Mouse (Mus musculus) myocyte (in vitro differentiated cells): Measurements from ENCODE around the gene Kremen1.
A peak's percentile ranks its signal among the peaks of the same experiment; 100 is the strongest.

Experiments
- E2F4 ChIP-seq: IDR thresholded peaks from one replicate; pipeline ENCODE4 v1.6.1; 2011; ENCODE audit warnings: mild to moderate bottlenecking, control low read depth, moderate library complexity; ENCODE audit not compliant: insufficient read depth
- MYOG ChIP-seq, 3 experiments: IDR thresholded peaks; one replicate each; pipeline ENCODE4 v1.6.1; 2011; ENCODE audit warnings: control low read depth in 2 of 3, low read depth in 2 of 3, mild to moderate bottlenecking in 2 of 3; ENCODE audit not compliant: insufficient read length in 2 of 3, control insufficient read depth in 1 of 3, insufficient read depth in 1 of 3
- POLR2A ChIP-seq: IDR thresholded peaks from one replicate; pipeline ENCODE4 v1.6.1; 2011; ENCODE audit warnings: low read depth, mild to moderate bottlenecking, control low read depth, moderate library complexity; ENCODE audit not compliant: insufficient read length
- REST ChIP-seq: IDR thresholded peaks from one replicate; pipeline ENCODE4 v1.6.1; 2011; ENCODE audit warnings: mild to moderate bottlenecking, control low read depth, moderate library complexity; ENCODE audit not compliant: insufficient read depth, insufficient read length
- TCF12 ChIP-seq: IDR thresholded peaks from one replicate; pipeline ENCODE4 v1.6.1; 2011; ENCODE audit warnings: mild to moderate bottlenecking, control low read depth; ENCODE audit not compliant: poor library complexity, insufficient read depth, severe bottlenecking
- TCF3 ChIP-seq: IDR thresholded peaks from one replicate; pipeline ENCODE4 v1.6.1; 2011; ENCODE audit warnings: low read depth, control low read depth; ENCODE audit not compliant: insufficient read length

DNA sequence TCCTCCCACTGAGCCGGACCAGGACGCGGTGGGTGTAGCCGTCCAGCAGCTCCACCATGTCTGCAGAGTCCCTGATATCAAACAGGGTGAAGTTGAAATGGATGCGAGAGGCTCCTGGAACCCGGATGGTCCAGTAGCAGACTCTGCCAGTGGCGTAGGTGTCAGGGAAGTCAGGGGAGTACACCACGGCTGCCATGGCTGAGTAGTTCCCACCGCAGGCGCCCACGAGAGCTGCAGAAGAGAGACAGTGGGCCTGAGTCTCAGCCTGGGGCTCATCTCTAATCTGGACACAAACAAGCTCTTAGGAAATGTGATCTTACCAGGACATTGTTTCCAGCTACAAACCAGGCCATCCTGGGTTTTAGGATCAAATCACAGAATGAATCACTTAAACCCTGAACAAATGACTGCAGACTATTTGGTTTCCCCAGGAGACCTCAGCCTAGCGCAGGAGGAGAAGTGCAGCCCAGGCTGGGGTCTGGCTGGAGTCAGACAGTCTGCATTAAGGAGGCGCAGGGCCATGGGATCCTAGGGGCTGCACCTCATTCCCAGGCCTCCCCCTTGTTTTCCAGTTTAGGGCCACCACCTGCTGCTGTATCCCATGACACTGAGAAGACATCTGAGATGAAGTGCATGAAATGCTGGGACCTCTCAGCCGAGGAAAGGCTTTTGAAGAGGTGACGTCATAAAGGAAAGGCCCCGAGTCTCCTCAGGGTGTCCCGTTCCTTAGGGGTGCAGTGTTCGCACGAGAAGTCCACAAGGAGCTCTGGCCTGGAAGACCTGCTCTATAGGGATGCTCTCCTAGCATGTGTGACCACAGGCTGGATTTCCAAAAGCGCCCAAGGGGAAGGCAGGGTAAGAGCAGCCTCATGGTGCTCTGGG is 59.3 kb downstream of the Kremen1 start:
- TF ChIP-seq E2F4: no peak
- no peak for TF ChIP-seq POLR2A
- TF ChIP-seq TCF12: no peak
- no peak for TF ChIP-seq REST
- TF ChIP-seq MYOG (IDR thresholded peaks at IDR 0.05; ENCODE audit: control insufficient read depth in 1 of 3, insufficient read depth in 1 of 3, insufficient read length in 2 of 3, low read depth in 2 of 3): peak in 1 of 3 experiments; percentile 50
- TF ChIP-seq TCF3: no peak
